Mouse (Mus musculus): ENCODE results near the gene Qsox1.
A peak's percentile ranks its signal among the peaks of the same experiment; 100 is the strongest.

The Qsox1 gene

DNA sequence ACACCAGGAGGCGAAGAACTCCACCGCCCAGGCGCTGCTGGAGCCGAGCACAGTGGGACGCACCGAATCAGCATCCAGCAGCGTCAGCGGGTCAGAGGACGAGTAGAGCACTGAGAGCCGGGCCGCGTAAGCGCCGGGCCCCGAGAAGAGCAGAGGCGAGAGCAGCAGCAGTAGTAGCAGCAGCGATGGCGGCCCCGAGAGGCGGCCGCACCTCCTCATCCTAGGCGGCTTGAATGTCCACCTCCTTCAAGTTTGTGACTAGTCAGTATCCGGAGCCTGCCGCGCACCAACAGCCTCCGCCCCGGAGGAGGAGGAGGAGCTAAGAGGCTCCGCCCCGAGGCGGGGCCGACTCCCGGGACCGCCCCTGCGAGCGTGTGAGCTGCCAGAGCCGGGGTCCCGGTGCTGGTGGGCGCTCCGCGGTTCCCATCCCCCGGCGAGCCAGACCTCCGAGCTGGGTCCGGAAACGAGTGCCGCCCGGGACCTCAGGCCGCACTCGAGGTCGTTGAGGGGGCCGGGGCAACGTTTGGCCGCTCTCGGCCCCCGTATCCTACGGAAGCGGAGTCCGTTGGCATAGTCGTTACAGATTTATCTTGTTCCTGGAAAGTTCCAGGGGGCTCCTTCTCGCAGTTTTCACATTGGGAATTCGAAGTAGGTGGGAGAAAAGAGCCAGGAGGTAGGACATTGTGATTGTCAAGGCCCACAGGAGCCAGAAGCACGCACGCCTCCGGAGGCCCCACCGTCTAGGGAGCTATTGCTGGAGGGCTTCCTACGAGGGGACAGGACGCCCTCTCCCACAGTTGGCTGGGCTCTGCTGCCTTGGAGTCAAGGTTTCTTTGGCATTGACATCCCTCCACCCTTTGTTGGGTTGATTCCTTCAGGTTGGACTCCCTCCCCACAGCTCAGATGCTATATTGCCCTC is at the start of gene Qsox1:
Gene Qsox1 (minus strand): TSS at position 309 of the 919 bp plus-strand sequence.
- peak; percentile 89 for DNase-seq (ENCODE audit: low read depth, low spot score)

DNA sequence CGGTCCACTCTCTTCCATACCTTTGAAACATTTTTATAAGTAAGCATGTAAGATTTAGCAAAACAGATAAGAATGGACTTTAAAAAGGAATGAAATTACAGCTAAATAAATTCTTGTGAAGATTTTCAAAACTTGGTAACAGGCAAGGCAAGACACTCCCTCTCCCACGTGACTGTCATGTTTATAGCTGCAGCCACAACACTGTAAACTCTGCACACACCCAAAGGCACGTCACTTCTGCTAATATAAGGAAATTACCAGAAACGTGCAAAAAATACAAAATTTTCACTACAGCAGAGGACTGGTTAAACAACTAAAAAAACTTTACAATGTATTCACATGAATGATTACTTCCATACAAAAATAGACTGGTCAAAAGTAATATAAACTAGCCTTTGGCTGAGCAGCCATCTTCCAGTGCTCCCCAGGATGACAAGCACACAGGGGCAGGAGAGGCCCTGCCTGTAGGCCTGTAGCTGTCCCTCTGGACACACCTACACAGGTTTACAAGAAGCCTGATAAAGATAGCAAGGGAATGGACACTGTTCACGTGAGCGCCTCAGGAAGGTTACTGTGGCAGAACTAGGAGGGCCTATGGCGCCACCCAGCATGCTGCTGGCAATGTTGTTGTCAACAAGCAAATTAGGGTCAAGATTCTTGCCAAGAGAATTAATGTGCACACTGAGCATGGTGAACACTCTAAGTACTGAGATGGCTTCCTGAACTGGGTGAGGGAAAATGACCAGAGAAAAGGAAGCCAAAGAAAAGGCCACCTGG is 42.4 kb upstream of the Qsox1 start:
- DNase-seq (ENCODE audit: low read depth, low spot score) = peak; percentile 95

DNA sequence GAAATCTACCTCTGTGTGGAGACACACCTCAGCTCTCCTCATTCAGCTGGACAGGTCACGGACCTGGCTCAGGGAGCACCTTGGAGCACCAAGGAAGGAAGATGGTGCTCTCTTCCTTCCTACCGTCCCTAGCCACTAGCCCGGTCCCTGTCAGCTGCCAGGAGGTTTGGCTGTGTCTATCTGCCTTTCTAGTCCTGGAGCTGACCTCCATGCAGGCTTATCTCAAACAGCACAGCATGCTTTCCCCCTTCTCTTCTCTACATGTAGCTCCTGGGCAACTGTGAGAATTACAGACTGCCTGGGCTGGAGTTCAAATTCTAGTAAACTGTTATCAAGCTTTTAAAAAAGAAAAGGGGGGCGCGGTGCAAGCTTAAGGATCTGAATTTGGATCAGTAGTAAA is 40.3 kb upstream of the Qsox1 start:
- DNase-seq (ENCODE audit: low read depth, low spot score) = no peak

DNA sequence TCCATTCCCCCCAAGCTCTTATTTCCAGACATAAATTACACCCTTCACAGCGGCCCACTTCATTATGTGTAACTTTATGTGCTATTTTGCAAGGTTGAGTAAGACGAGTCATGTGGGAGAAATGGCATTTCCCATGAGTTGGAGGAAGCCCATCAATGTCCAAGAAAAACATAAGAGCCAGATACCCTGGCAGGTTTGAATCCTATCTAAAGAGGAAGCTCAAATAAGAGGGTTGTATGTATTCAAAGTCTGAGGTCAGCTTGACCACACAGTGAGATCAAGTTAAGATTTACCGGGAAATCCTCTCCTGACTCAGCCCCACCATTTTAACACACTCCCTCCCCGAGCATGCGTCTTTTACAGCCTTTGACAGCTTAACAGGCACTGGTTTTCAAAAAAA is 31.5 kb upstream of the Qsox1 start:
- no peak for DNase-seq (ENCODE audit: low read depth, low spot score)

DNA sequence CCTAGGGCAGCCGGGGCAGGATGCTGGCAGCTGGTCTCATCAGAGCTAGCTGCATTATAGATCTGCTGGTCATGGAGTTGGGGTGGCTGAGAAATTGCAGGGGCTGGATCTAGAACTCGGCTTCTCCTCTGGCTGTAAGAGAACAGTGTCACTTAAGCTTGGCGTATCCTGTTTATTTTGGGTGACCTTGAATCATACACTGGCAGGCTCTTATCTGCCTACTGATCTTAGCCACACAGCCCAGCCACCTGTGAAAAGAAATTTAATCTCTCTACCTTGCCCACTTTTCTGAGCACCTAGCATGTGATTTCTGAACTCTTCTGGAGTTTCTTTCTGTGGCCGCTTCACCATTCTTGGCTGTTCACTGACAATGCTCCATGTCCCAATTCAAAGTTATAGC is 30.8 kb upstream of the Qsox1 start:
- DNase-seq (ENCODE audit: low read depth, low spot score) = no peak

DNA sequence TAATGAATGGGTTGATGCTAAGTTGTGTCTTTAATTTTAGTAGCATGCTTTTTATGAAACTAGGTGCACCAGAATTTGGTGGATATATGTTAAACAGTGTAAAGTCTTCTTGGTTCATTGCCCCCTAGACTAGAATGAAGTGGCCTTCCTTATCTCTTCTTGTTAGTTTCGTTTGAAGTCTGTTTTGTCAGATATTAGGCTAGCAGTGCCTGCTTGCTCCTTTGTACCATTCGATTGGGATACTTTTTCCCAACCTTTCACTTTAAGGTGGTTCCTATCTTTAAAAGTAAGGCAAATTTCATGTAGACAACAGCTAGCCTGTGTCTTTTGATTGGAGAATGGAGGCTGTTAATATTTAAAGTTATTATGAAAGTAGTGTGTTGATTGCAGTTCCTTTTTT is 23.0 kb upstream of the Qsox1 start:
- no peak for DNase-seq (ENCODE audit: low read depth, low spot score)

DNA sequence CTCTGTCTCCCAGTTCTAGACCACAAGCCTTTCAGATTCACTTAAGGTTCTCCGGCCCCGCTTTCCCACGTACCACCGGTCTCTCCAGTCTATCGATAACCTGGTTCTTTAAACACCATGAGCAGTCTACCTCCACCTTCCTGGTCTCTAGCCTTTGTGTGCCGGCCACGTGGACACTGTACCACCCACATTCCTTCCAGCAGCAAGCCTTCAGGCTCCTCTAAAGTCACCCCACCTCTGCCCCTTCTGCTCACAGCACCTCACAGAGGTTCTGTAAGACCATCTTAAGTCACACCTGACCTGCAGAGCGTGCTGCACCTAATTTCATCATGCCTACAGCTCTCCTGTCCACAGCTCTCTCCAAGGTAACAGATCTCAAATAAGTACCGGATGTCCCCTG is 20.9 kb upstream of the Qsox1 start:
- no peak for DNase-seq (ENCODE audit: low read depth, low spot score)

DNA sequence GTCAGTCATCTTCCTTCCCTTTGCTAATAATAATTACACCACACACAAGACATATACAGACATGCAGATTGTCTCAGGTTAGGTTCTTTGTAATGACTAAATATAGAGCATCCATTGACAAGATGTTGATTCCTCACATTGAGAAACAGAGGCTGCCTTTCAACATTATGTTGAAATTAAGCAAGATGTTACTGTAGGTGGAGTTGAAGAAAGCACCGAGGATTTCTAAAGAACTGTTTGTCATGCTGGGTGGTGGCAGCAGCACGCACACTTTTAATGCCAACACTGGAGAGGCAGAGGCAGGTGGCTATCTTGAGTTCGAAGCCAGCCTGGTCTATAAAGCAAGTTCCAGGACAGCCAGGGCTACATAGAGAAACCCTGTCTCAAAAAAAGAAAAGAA is 19.3 kb upstream of the Qsox1 start:
- DNase-seq (ENCODE audit: low read depth, low spot score) = no peak

DNA sequence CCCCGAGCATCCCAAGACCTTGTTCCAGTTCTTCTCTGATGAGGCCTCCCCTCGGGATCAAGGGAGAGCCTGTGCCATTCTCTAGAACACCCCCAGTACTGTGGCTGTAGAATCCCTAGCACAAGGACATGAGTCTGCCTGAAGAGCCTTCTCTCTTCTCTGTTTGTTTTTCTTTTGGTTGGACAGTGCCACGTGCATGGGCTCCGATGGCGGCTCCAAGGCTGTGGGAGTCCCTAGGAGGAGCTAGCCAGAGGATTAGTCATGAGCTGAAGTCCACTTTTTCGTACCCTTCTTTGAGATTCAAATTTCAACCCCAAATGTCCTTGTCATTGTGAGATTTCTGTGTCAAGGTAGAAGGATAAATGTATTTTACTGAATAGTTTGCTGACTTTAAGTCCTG is 18.2 kb upstream of the Qsox1 start:
- DNase-seq (ENCODE audit: low read depth, low spot score) = no peak

DNA sequence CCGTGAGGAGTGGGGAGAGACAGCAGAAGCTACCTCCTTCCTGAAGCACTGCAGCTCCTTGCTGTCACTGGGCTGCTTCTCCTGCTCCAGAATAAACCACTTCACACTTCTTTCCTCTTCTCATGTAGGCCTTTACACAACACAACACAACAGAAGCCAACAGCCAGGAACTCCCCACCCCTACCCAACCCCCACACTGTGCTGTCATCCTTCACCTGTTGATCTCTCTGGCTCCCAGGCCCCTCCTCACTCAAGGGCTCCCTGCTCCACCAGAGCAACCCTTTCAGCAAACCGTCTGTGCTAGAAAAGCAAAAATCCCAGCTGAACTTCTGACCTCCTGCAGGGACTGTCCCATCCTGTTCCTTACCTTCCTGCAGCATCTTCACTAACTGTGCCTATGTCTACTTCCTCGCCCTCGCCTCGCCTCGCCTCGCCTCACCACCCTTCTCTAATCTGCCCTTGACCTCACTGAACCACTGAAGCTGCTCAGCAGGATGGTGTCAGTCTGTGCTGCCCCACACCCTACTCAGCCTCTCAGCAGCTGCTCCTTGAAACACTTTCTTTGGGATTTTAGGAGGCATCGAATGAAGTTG is 15.1 kb upstream of the Qsox1 start:
- no peak for DNase-seq (ENCODE audit: low read depth, low spot score)

DNA sequence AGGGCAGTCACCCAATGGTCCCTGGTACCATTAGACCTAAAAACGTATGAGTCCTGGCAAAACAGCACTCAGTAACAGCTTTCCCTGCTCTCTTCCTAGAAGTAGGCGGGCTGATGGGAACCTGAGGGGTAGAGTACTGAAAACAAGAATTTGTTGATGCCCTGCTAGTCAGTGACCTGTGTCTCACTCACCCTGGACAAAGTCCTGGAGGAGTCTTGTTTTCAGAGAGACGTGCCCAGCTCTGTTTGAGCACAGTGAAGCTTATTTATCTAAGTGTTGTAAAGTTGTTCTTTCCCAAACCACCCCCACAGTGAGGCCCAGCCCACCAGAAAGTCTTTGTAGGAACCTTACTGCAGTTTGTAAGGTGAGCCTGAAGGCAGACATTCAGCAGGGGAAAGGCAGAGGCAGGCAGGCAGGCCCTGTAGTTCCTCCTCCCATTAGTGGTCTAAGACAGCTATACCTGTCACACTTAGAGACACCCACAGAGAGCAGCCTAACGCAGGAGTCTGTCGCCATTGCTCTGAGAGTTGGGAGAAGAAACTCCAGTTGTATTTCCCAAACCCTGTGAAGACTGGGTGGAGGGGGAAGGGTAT is 14.2 kb upstream of the Qsox1 start:
- DNase-seq (ENCODE audit: low read depth, low spot score) = no peak

DNA sequence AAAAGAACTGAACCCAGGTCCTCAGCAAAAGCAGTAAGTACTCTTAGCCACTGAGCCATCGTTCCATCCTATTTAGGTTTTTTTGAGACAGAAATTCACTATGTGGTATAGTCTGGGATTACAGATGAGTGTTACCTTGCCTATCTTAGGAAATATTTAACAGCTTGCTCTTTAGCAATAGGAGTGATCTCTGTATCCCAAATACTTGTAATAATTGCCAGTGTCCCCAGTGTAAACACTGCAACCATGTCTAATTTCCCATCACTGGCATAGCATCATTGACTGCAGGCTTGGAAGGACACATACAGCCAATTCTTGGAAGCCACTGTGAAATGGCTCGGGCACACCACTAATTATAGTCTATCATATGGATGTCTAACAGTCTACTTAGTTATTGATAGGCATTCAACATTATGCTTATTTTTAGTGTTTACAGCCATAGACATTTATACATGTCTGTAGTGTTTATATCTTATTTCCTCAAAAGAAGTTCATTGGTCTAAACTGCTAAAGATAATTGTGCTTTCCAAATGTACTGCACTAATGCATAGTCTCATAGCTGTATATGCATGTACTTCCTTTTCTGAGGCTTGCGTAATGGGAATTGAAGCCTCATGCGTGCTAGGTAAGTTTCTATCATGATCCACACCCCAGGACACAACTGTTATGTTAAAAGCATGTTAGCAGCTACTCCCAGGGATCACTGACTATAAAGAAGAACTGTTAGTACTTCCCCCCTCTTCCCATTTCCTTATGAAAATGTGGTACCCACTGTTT is 13.4 kb upstream of the Qsox1 start:
- DNase-seq (ENCODE audit: low read depth, low spot score) = no peak

DNA sequence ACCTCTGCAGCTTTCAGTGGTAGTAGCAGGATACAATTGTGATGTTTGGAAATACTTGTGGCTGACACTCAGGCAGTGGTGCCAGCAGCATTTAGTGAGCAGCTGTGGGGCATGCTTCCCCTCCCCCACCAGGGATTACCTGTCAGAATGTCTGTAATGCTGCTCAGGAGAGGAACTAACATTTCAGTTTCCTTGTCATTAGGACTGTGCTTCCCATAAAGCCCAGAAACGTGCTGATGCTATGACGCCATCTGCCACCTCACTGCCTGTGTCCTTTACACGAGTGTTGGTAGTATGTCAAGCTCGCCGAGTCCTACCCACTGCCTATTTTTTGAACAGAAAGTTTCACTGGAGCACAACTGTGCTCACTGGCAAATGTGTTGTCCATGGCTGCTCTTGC is 8.0 kb upstream of the Qsox1 start:
- DNase-seq (ENCODE audit: low read depth, low spot score) = no peak

DNA sequence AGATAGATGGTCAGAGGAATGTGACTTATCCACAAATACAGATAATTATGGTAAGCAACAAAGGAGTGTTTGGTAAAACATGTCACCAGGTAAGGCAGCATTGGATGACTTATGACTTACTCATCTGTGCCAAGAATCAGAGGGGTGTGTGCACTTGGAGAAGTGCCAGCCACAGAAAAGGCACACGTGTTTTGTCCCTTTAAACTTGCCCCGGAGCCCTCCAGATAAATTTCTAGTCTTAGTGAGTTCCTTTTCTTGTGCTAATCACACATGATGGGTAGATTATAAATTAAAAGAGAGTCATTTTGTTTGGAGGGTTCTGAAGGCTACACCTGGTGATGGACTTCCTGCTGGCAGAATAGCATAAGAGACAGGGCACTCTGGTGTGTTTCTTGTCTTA is 3.5 kb upstream of the Qsox1 start:
- DNase-seq (ENCODE audit: low read depth, low spot score) = no peak

DNA sequence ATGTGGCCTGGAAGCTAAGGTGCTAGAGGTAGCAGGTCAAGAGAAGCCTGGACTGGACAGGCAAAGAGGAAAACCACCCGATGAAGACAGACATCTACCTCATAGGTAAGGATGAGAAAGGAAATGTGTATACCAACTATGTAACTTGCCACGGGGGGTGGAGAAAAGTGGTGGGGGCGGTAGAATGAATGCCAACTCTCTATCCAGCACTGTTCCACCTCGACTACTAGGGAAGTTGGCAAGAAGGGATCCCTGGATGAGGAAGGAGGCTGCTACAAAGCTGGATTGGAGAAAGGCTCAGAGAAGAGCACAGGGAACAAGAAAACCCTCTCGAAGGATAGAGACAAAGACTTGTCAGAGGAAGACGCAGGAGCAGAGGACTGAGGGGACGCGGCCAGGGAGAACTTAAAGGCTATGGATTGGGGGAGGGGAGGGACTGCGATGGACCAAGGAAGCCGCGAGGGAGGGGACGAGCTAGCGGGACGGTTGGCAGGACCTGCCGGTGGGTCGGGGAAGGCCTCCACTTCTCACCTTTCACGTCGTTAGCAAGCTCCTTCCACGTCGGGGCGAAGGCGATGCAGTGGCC is 601 bp downstream of the Qsox1 start:
- no peak for DNase-seq (ENCODE audit: low read depth, low spot score)

DNA sequence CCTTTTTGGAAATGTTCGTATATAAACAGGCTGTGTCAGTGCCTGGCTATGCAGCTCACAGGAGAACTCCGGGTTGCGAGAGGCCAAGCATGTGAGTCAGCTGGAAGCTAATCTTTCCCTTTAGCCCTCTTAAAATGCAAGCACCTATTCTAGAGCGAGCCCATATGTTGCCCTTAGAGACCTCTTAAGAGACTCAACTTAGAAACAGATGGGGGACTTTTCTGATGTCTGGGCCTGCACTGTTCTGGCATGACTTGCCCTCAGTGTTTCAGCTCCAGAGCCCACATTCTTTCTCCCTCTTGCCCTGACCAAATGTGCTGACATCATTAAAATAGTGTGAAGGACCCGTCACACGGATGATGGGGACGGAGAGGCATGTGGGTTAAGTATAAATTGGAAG is 2.1 kb downstream of the Qsox1 start:
- DNase-seq (ENCODE audit: low read depth, low spot score) = no peak

DNA sequence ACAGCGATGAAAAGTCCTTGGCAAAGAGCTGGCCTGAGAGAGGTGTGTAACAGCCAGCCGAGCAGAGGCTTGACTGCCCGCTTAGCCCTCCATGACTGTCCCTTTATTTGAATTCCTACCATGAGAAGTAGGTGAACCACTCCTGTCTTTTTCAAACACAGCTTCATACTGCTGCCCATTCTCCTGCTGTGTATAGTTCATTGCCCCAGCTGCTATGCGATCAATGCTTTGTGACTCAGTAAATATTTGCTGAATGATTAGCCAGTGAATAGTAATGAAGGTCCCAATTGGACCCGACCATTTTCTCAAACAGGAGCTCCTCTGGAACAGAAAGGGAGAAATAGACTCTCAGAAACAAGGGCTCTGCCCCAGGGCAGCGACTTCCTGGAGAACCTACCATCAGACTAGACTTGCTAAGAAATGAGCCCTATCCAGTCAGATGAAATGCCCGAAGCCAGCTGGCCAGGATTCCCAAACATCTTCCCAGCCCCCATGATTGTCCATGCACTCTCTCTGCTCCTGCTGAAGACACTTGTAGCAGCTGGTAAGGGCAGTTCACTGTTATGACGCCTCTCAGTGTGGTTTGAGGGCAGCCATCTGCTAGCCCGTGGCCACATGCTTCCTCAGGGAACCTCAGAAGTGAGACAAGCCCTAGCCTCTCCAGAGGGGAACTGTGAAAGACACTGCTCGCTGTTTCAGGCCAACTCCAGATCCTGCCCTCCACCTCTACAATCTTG is 2.8 kb downstream of the Qsox1 start:
- DNase-seq (ENCODE audit: low read depth, low spot score) = peak; percentile 43

DNA sequence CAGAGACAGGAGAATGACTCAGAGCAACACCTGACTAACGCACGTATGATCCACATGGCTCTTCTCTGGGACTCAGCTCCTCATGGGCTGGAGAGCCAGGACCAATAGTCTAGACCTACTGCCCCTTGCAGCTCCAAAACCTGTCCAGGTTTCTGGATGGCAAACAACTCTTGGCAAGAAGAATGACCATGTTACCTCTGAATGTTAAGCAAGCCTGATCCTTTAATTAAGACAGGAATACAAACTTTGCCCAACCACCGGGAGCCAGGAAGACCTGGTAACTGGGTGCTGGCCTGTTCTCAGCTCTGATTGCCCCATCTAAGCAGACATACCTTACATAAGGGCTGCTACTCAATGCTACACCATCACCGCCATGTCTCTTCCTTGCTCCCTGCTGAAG is 4.4 kb downstream of the Qsox1 start:
- DNase-seq (ENCODE audit: low read depth, low spot score) = no peak

DNA sequence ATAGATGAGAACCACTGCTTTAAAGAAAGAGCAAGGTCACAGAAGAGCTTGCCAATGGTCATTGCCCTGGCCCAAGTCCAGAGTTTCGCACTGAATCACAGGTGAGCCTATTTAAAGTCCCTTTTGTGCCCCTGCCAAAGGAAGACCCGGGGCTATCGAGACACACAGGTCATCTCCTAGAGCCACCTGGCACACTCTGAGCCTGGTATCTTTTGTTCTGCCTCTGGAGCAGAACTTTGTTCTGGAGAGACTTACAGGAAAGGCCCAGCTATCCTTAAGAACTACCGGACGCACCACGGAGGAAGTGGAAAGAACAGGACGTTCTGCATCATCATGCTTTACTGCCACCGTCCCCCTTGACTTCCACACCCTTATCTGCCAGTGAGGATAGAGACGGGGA is 7.1 kb downstream of the Qsox1 start:
- DNase-seq (ENCODE audit: low read depth, low spot score) = no peak
